Mouse (Mus musculus) gastrocnemius, postnatal 36 days (tissue): Measurements from ENCODE around the gene Skp2. TPM values are rescaled to one million over a fixed set of nuclear protein-coding genes. Genes with fewer than 3 reads are reported as not detected.
"Not testable (repeated sequence)": the region's sequence is repeated elsewhere in the genome, so short reads cannot be mapped to it uniquely, and the experiment has no call there.

ENCODE experiments used
- DNase-seq, 2 experiments: peaks; one replicate each; pipeline ENCODE4 v3.0.0; 2022
- intact Hi-C: fragments of 180-260 bp; cut with DNase I; formaldehyde crosslinking; loops from one replicate; pipeline ENCODE4 v1.15.1; 2025
- long read RNA-seq, 2 experiments: library from polyadenylated mRNA; stranded (forward); transcript quantifications; one replicate each; pipeline ENCODE4 v2.0.0; 2021
- total RNA-seq, 2 experiments: library from RNA; stranded (reverse); gene quantifications; 2 replicates each; pipeline ENCODE4 v1.2.3; 2021

Skp2 gene
- under 1 TPM; 0.77 to 0.99 TPM for total RNA-seq
- long read RNA-seq, experiment 1, partial matches to known transcripts: 0 of 2 reads
- long read RNA-seq, experiment 1, other reads (novel, unspliced or antisense): 2 of 2 reads
- long read RNA-seq, experiment 2, partial matches to known transcripts: 0 of 2 reads
- long read RNA-seq, experiment 2, other reads (novel, unspliced or antisense): 2 of 2 reads

DNA sequence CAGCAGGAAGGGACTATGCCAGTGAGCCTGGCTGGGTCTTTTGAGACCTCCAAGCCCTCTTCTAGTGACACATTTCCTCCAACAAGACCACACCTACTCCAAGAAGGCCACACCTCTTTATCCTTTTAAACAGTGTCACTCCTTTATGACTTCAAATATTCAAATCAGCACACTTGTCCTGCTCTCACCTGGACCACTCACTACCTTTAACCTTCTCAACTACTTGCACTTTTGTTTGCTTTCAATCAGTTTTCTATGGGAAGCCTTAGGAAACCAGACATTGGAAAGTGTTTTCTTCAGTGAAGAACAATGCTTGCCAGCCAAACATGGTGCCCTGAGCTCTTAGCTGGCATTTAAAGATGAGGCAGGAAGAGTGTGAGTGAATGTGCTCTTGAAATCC, at the start of gene Skp2:
TSS of gene Skp2 (minus strand) at position 101 of the 400 bp plus-strand sequence.
- intact Hi-C loops: no loop called here
- no peak for DNase-seq

DNA sequence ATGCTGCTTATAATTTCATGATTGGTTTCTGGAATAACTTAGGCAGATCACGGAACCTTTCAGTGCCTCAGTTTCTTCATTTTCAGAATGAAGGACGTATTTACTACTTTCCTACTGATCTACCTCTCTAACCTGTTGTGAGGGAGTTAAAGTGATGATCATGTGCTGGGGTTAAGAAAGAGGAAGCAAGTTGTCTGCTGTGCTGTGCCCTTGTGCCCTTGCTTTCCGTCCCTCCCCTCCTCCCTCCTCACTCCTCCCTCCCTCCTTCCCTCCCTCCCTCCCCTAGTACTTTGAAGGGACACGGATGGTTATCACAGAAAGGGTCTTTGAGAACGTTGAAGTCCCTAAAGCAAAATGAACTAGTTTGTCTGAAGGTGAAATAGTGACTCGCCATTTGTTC, 43.2 kb upstream of the Skp2 start:
- intact Hi-C loops: no loop called here
- DNase-seq: no peak

- DNase-seq, intact Hi-C loops: not testable (repeated sequence)
Measured at GRCm38 (mm10) chr15:9192685-9193084, 37.5 kb upstream of the Skp2 start.

DNA sequence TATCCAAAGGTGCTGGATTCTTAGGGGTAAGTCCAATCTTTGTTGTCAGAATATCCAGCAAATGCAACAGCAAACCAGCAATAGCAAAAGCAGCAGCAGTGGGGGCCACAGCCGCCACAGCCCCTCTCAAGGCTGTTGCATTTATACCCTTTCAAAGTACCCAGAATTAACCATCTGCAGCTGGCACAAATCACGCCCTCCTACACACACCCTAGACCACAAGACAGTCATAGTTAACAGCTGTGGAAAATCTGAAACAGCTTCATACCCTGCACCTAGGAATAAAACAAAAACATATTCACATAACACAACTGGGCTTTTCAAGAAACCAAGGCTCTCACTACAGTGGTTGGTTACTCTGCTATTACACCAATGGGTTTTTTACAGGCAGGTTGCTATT, 34.6 kb upstream of the Skp2 start:
- intact Hi-C loops: no loop called here
- no peak for DNase-seq

GRCm38 (mm10) chr15:9183995-9184394, 28.8 kb upstream of the Skp2 start:
- intact Hi-C loops: no loop called here
- DNase-seq: no peak

- DNase-seq: no peak
Measured at GRCm38 (mm10) chr15:9177038-9177437, 21.8 kb upstream of the Skp2 start.

GRCm38 (mm10) chr15:9164125-9164524, 8.9 kb upstream of the Skp2 start:
- intact Hi-C loops: no loop called here

More at GRCm38 (mm10) chr15:9177038-9177437, 21.8 kb upstream of the Skp2 start:
- intact Hi-C loops: no loop called here

DNA sequence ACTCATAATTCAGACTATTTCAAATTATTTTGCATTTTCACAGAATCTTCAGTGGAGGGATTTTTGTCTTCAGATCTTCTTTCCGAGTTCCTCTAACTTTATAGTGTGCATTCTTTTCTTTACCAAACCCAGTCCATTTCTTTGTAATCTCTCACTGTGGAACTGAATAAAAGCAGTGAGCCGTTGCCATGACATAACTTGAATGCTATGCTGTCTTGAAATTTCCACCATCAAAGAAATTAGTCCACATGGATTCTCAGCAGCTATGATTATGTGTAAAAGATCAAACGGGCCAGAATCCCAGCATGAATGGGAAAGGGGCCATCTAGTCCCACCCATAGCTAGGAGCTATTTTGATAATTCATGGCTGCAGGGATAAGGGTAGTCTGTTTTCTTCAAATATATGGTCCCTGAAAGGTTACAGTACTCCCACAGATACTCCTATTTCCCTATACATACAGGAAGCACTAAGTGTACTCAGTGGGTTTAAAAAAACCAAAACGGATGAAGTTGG, 7.4 kb upstream of the Skp2 start:
- intact Hi-C loops: no loop called here
- DNase-seq: no peak

More at GRCm38 (mm10) chr15:9164125-9164524, 8.9 kb upstream of the Skp2 start:
- DNase-seq: no peak

- intact Hi-C loops: no loop called here
- DNase-seq: no peak
Measured at GRCm38 (mm10) chr15:9140684-9141171, 14.5 kb downstream of the Skp2 start.

GRCm38 (mm10) chr15:9140252-9140680, 15.0 kb downstream of the Skp2 start, which contains the start of gene Lmbrd2:
Gene Lmbrd2 (plus strand): TSS chr15:9140550.
- intact Hi-C loops: no loop called here
- DNase-seq: peak; percentile 90 to 95

DNA sequence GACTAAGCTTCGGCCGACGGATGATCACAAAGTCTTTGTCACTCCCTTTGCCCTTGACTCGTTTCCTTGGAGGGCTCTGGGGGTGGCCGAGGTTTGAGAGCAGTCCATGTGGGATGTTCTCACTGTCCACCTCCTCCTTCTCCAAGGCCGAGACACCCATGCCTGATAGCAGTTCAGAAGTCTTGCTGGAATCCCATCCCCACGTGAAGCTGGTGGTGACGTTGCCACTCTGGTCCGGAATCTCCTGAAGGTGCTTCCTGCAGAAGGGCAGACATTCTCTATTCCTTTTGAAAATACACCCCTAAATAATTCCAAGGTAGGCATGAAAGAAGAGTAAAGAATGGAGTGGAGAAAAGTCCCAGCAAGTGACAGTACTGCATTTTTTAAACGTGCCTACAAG, 15.8 kb downstream of the Skp2 start:
- intact Hi-C loops: no loop called here
- no peak for DNase-seq

GRCm38 (mm10) chr15:9134891-9135507, 20.2 kb downstream of the Skp2 start:
- peak in 1 of 2 experiments; percentile 19 for DNase-seq
- intact Hi-C loops: no loop called here

DNA sequence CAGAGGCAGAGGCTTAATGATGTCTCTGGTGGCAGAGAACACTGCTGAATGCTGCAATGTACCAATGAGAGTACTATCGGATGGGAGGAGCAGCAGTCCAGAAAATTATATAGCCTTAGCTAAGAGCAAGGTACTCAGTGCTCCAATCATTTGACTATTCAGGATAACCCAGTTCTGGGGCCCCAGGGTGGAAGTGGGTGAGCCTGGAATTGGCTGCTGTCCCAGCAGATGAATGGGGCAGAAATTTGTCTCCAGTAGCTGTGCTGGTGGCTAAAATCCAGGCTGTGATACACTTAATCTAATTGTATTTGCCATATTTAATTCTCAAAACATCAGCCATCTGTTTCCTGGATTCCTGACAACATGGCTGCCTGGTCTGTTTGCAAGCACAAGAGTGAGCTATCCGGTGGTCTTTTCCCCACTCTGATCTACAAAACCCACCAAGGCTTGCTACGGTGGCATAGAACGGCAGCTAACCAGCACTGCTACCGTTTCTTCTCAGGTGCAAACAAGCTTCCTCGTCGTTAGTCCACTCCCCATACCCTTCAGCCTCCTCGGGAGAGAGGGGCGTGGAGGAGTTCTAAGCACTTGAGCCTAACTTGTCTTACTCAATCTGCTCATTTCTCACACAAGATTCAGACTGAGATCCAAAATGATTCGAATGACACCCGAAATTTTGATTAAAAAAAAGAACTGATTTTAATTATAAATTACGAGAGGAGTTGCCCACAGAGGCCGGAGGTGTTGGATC, 22.4 kb downstream of the Skp2 start:
- intact Hi-C loops: no loop called here
- no peak for DNase-seq

- intact Hi-C loops: no loop called here
- DNase-seq: no peak
Measured at GRCm38 (mm10) chr15:9131499-9131888, 23.7 kb downstream of the Skp2 start.

DNA sequence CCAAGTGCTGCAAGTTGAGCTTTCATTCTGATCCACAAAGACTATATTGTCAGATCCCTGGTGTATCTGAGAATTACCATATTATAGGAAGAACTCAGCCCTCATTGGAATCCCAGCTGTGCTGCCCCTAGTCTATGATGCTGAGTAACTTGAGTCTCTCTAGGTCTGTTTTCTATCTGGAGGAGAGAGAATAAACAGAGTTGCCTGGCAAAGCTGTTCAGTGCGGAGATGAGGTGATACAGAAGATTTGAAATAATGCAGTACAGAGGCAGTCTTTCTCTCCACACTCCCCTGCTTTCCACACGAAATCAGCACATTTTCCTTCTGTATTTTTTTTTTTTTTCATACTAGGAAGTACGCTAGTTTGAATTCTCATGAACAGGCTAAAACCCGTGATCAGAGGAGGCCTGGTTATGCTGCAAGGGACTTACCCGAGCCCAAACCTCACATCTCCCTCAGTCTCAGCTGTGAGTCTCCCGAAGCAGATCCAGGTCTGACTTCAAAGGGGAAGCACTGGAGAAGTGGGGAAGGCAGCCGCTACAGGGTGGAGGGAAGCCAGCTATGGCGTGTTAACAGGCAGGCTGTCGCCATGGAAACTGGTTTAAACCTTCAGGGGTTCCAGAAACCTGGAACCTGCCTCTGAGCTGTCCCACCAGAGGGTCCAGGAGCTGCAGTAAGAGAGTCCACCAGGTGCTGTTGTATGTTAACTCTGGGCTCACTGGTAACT, 24.3 kb downstream of the Skp2 start:
- intact Hi-C loops: no loop called here
- DNase-seq: no peak

DNA sequence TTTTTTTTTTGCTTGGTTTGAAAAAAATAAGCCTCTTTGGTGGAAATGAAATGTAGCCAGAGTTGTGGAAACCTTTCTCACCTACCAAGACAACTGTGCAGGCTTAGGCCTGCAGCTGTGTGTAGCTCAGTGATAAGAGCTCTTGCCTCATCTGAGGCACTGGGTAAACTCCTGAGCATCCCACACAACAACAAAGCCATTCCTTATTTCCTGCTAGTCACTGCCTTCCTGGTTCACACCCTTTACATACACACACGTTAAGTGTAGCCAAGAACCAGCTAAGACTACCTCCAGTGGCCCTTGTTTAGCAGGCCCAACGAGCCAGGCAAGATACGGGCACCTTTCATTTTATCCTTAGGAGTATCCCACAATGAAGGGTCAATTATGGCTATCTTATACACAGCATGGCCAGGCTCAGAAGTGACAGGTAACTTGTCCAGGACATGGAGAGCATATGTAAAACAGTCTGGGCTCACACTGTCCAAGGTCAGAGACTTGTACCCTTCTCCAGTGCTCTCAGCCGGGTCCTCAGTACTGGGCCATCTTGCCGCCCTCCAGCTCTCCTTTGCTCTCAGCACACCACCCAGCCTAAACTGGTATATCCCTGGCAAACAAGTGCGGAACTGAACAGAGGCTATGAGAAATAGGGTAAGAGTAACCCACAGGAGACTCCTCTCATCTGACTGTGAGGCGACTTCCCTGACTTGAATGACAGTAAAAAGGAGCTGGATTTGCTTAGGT, 28.0 kb downstream of the Skp2 start:
- intact Hi-C loops: loop anchor here (10.0 kb wide), 1 partner anchor 468 kb away; no protein-coding TSS in a partner anchor
- DNase-seq: no peak

- intact Hi-C loops: loop anchor here (10.0 kb wide), 1 partner anchor 470 kb away; no protein-coding TSS in a partner anchor
- no peak for DNase-seq
Measured at GRCm38 (mm10) chr15:9124856-9125255, 30.4 kb downstream of the Skp2 start.

- intact Hi-C loops: loop anchor here (10.0 kb wide), 1 partner anchor 472 kb away; no protein-coding TSS in a partner anchor
Measured at GRCm38 (mm10) chr15:9122989-9123388, 32.2 kb downstream of the Skp2 start.

DNA sequence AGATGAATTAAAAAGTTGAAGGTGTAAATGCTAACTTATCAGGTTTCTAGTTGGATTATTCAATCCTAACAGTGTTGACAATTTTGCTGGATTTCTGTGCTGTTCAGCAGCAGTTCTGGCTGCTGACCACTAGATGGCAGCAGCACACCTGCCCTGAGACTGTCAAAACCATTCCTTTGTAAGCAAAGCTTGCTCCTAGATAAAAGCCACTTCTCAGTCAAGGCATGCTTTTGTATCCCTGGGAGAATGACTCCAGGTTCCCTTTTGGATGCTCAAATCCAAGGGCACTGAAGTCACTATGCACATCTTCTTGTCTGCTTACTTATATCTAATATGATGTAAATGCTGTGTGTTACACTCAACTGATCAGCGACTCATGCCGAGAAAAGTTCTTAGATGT, 35.1 kb downstream of the Skp2 start:
- no peak for DNase-seq
- intact Hi-C loops: loop anchor here (10.0 kb wide), 1 partner anchor 475 kb away; no protein-coding TSS in a partner anchor

More at GRCm38 (mm10) chr15:9122989-9123388, 32.2 kb downstream of the Skp2 start:
- DNase-seq: no peak
